Mouse (Mus musculus) layer of hippocampus, adult 18-20 months (tissue): Measurements from ENCODE around the gene Trem3. TPM values are rescaled to one million over a fixed set of nuclear protein-coding genes. Genes with fewer than 3 reads are reported as not detected.

Experiments used
- DNase-seq, 2 experiments: peaks; one replicate each; pipeline ENCODE4 v3.0.0; 2022; ENCODE audit warnings: low spot score in 2 of 2
- long read RNA-seq: library from polyadenylated mRNA; stranded (forward); transcript quantifications from one replicate; pipeline ENCODE4 v2.0.0, GENCODE M21; 2021
- total RNA-seq, 2 experiments: library from RNA; stranded (reverse); gene quantifications; 2 replicates each; pipeline ENCODE4 v1.2.3; 2021

Gene Trem3
- total RNA-seq = not detected
- long read RNA-seq, partial matches to known transcripts = 1 of 1 reads
- long read RNA-seq, other reads (novel, unspliced or antisense) = 0 of 1 reads

- DNase-seq = no peak
Measured at GRCm38 (mm10) chr17:48247221-48247928, at the start of gene Trem3. Gene Trem3 (plus strand): TSS chr17:48247777.

- no peak for DNase-seq
Measured at GRCm38 (mm10) chr17:48203086-48203485, 44.5 kb upstream of the Trem3 start.

- DNase-seq = no peak
Measured at GRCm38 (mm10) chr17:48212596-48212995, 35.0 kb upstream of the Trem3 start.

- DNase-seq = no peak
Measured at GRCm38 (mm10) chr17:48213511-48213910, 34.1 kb upstream of the Trem3 start.

- no peak for DNase-seq
Measured at GRCm38 (mm10) chr17:48215429-48215828, 32.1 kb upstream of the Trem3 start.

- DNase-seq = no peak
Measured at GRCm38 (mm10) chr17:48230680-48231079, 16.9 kb upstream of the Trem3 start.

- DNase-seq = no peak
Measured at GRCm38 (mm10) chr17:48232518-48232917, 15.1 kb upstream of the Trem3 start, which contains the start of gene Trem1. Gene Trem1 (plus strand): TSS chr17:48232768.

GRCm38 (mm10) chr17:48233789-48234188 lies 13.8 kb upstream of the Trem3 start:
- no peak for DNase-seq

GRCm38 (mm10) chr17:48234550-48234949 lies 13.0 kb upstream of the Trem3 start:
- DNase-seq = no peak

- DNase-seq = no peak
Measured at GRCm38 (mm10) chr17:48235773-48236370, 11.7 kb upstream of the Trem3 start.

- DNase-seq = no peak
Measured at GRCm38 (mm10) chr17:48237621-48238020, 10.0 kb upstream of the Trem3 start.

GRCm38 (mm10) chr17:48249039-48249438 lies 1.5 kb downstream of the Trem3 start:
- DNase-seq = peak in 1 of 2 experiments; percentile 64

- DNase-seq = no peak
Measured at GRCm38 (mm10) chr17:48249501-48249900, 1.9 kb downstream of the Trem3 start.

- DNase-seq = no peak
Measured at GRCm38 (mm10) chr17:48250631-48251030, 3.1 kb downstream of the Trem3 start.

- DNase-seq = no peak
Measured at GRCm38 (mm10) chr17:48256575-48256974, 9.0 kb downstream of the Trem3 start.

- no peak for DNase-seq
Measured at GRCm38 (mm10) chr17:48261868-48262267, 14.3 kb downstream of the Trem3 start.

GRCm38 (mm10) chr17:48263741-48264362 lies 16.3 kb downstream of the Trem3 start, which contains the start of gene Treml4:
Gene Treml4 (plus strand): TSS chr17:48264295.
- no peak for DNase-seq

GRCm38 (mm10) chr17:48264662-48265061 lies 17.1 kb downstream of the Trem3 start:
- no peak for DNase-seq

GRCm38 (mm10) chr17:48266138-48266537 lies 18.6 kb downstream of the Trem3 start:
- no peak for DNase-seq

GRCm38 (mm10) chr17:48266610-48267304 lies 19.2 kb downstream of the Trem3 start:
- no peak for DNase-seq

GRCm38 (mm10) chr17:48267591-48267990 lies 20.0 kb downstream of the Trem3 start:
- DNase-seq = no peak

GRCm38 (mm10) chr17:48268276-48268675 lies 20.7 kb downstream of the Trem3 start:
- no peak for DNase-seq
